Mouse (Mus musculus) heart, postnatal 0 days (tissue): ENCODE data around the gene Tbc1d4. TPM values are rescaled to one million over a fixed set of nuclear protein-coding genes. Genes with fewer than 3 reads are reported as not detected.
"Not testable (repeated sequence)": the region's sequence is repeated elsewhere in the genome, so short reads cannot be mapped to it uniquely, and the experiment has no call there.

Experiments
- ATAC-seq: fragments of 200-750 bp; cut with Nextera tagmentation; 2 replicates; pipeline ENCODE4 v1.8.0; 2017; ENCODE audit warnings: low read depth, moderate number of reproducible peaks, moderate library complexity; ENCODE audit not compliant: insufficient read depth
- DNase-seq: peaks from one replicate; pipeline ENCODE4 v3.0.0-alpha.2; 2016; ENCODE audit warnings: low spot score
- H3K27ac ChIP-seq: fragments of 300-500 bp; sonication (generic); 2 replicates; pipeline ENCODE4 v1.5.1; 2014; ENCODE audit warnings: low read depth, mild to moderate bottlenecking
- H3K27me3 ChIP-seq: fragments of 300-500 bp; sonication (generic); 2 replicates; pipeline ENCODE4 v1.6.1; 2014; ENCODE audit warnings: low read length, mixed read lengths; ENCODE audit not compliant: control insufficient read depth, insufficient read depth
- H3K36me3 ChIP-seq: fragments of 300-500 bp; sonication (generic); replicated peaks from 2 replicates; pipeline ENCODE4 v1.6.1; 2014; ENCODE audit warnings: low read length, mixed read lengths; ENCODE audit not compliant: control insufficient read depth, insufficient read depth
- H3K4me1 ChIP-seq: fragments of 300-500 bp; sonication (generic); 2 replicates; pipeline ENCODE4 v1.6.1; 2014; ENCODE audit warnings: antibody characterized with exemption; ENCODE audit not compliant: control insufficient read depth, insufficient read depth
- H3K4me2 ChIP-seq: fragments of 300-500 bp; sonication (generic); 2 replicates; pipeline ENCODE4 v1.6.1; 2014; ENCODE audit warnings: low read depth, mild to moderate bottlenecking, low read length, moderate library complexity
- H3K4me3 ChIP-seq: fragments of 300-500 bp; sonication (generic); 2 replicates; pipeline ENCODE4 v1.5.1; 2014; ENCODE audit warnings: low read depth, low read length
- H3K9ac ChIP-seq: fragments of 300-500 bp; sonication (generic); replicated peaks from 2 replicates; pipeline ENCODE4 v1.6.1; 2014; ENCODE audit warnings: low read depth, low read length, mixed read lengths
- H3K9me3 ChIP-seq: fragments of 300-500 bp; sonication (generic); replicated peaks from 2 replicates; pipeline ENCODE4 v1.6.1; 2016; ENCODE audit warnings: low read length; ENCODE audit not compliant: control insufficient read depth
- CTCF ChIP-seq: IDR thresholded peaks from 2 replicates; pipeline ENCODE4 v1.5.1; 2016; ENCODE audit warnings: antibody characterized with exemption, control low read depth, low read depth
- EP300 ChIP-seq: IDR thresholded peaks from 2 replicates; pipeline ENCODE4 v1.6.1; 2016; ENCODE audit warnings: antibody characterized with exemption, low read depth
- WGBS: fragments of 180-500 bp; shearing (Covaris S2); extraction: QIAGEN DNeasy Blood & Tissue Kit; methylation state at CpG from one replicate; pipeline ENCODE4 v1.1.7; 2014; 5-methylcytosine and 5-hydroxymethylcytosine counted together
- polyA plus RNA-seq: library from polyadenylated mRNA; unstranded; fragments of >200 nt; fragmentation: Nextera tagmentation; extraction: Ambion mirVana; gene quantifications from 2 replicates; pipeline ENCODE4 v1.2.1, GENCODE M21; 2015
- total RNA-seq: library from RNA; depleted of rRNA; stranded (reverse); fragments of >200 nt; gene quantifications from 2 replicates; pipeline ENCODE4 v1.2.3, GENCODE M21; 2014; ENCODE audit warnings: low replicate concordance

Gene Tbc1d4
- total and polyA plus RNA-seq, 2 experiments from 2014 or later: 16.8 to 53.6 TPM

GRCm38 (mm10) chr14:101594001-101594400, 15.0 kb downstream of the Tbc1d4 start:
- DNase-seq (no peak), ATAC-seq (no peak)
- H3K36me3 ChIP-seq: no peaks in the 10 kb centered on the region
- H3K4me2 ChIP-seq: no peak overlapping the region
- WGBS: 58% methylated on average over 5 of the region's 5 CpGs
- TF ChIP-seq CTCF (no peak), EP300 (no peak)
- no peaks in the 10 kb centered on the region for H3K9me3 ChIP-seq
- no peak overlapping the region for H3K9ac ChIP-seq
- no peak overlapping the region for H3K27ac ChIP-seq
- H3K4me3 ChIP-seq: no peak overlapping the region
- H3K4me1 ChIP-seq: peaks cover 6% of the 10 kb centered on the region
- no peaks in the 10 kb centered on the region for H3K27me3 ChIP-seq

GRCm38 (mm10) chr14:101593340-101593739, 15.7 kb downstream of the Tbc1d4 start:
- no peaks in the 10 kb centered on the region for H3K27me3 ChIP-seq
- no peaks in the 10 kb centered on the region for H3K36me3 ChIP-seq
- H3K4me1 ChIP-seq: peaks cover 6% of the 10 kb centered on the region
- H3K9me3 ChIP-seq: no peaks in the 10 kb centered on the region
- no peak overlapping the region for H3K27ac ChIP-seq
- WGBS: 84% methylated on average over 7 of the region's 7 CpGs
- no peak overlapping the region for H3K4me3 ChIP-seq
- ATAC-seq (no peak), DNase-seq (no peak)
- H3K4me2 ChIP-seq: no peak overlapping the region
- TF ChIP-seq EP300: no peak
- TF ChIP-seq CTCF: no peak
- no peak overlapping the region for H3K9ac ChIP-seq

- Histone ChIP-seq H3K9me3 (no peaks in the 10 kb centered on the region), H3K4me2 (no peak overlapping the region), H3K27me3 (no peaks in the 10 kb centered on the region), H3K9ac (no peak overlapping the region), H3K4me3 (no peak overlapping the region), H3K36me3 (no peaks in the 10 kb centered on the region), H3K4me1 (peaks cover 24% of the 10 kb centered on the region), H3K27ac (no peak overlapping the region)
- WGBS: 65% methylated on average over 5 of the region's 5 CpGs
- DNase-seq (no peak), ATAC-seq (no peak)
- no peak for TF ChIP-seq EP300
- no peak for TF ChIP-seq CTCF
Observed at GRCm38 (mm10) chr14:101591101-101591500, 17.9 kb downstream of the Tbc1d4 start.

GRCm38 (mm10) chr14:101588209-101588991, 20.6 kb downstream of the Tbc1d4 start:
- H3K27ac ChIP-seq, H3K9me3 ChIP-seq, ATAC-seq, H3K36me3 ChIP-seq, H3K4me3 ChIP-seq, DNase-seq, H3K9ac ChIP-seq, H3K27me3 ChIP-seq: not testable (repeated sequence)
- 0 out of 2 replicates have a peak overlapping the region, but pooled peaks have one; percentile 1 for H3K4me2 ChIP-seq
- peaks cover 22% of the 10 kb centered on the region for H3K4me1 ChIP-seq
- WGBS: 64% methylated on average over 2 of the region's 4 CpGs

GRCm38 (mm10) chr14:101587366-101588040, 21.5 kb downstream of the Tbc1d4 start:
- DNase-seq, H3K36me3 ChIP-seq, H3K9me3 ChIP-seq, ATAC-seq, H3K4me3 ChIP-seq, H3K27me3 ChIP-seq, H3K4me2 ChIP-seq, H3K9ac ChIP-seq: not testable (repeated sequence)
- Histone ChIP-seq H3K4me1 (peaks cover 22% of the 10 kb centered on the region), H3K27ac (peak overlapping the region; percentile 55)
- 74% methylated on average over 4 of the region's 6 CpGs for WGBS
